Mouse (Mus musculus) heart, embryonic 12.5 days (tissue): ENCODE results near the gene Olfr1280. TPM values are rescaled to one million over a fixed set of nuclear protein-coding genes. Genes with fewer than 3 reads are reported as not detected.
"Not testable (repeated sequence)": the region's sequence is repeated elsewhere in the genome, so short reads cannot be mapped to it uniquely, and the experiment has no call there.

Source experiments
- ATAC-seq: fragments of 200-750 bp; cut with Nextera tagmentation; 2 replicates; pipeline ENCODE4 v1.8.0; 2017; ENCODE audit warnings: moderate TSS enrichment, moderate library complexity; ENCODE audit not compliant: insufficient number of reproducible peaks, low FRiP score
- H3K27ac ChIP-seq: fragments of 300-500 bp; sonication (generic); 2 replicates; pipeline ENCODE4 v1.5.1; 2016; ENCODE audit warnings: mild to moderate bottlenecking, moderate library complexity; ENCODE audit not compliant: poor library complexity, severe bottlenecking
- H3K27me3 ChIP-seq: fragments of 300-500 bp; sonication (generic); replicated peaks from 2 replicates; pipeline ENCODE4 v1.6.1; 2016; ENCODE audit warnings: mild to moderate bottlenecking, moderate library complexity
- H3K36me3 ChIP-seq: fragments of 300-500 bp; sonication (generic); 2 replicates; pipeline ENCODE4 v1.6.1; 2016; ENCODE audit warnings: mild to moderate bottlenecking, moderate library complexity
- H3K4me1 ChIP-seq: fragments of 300-500 bp; sonication (generic); replicated peaks from 2 replicates; pipeline ENCODE4 v1.6.1; 2016; ENCODE audit warnings: mild to moderate bottlenecking
- H3K4me2 ChIP-seq: fragments of 300-500 bp; sonication (generic); 2 replicates; pipeline ENCODE4 v1.6.1; 2016; ENCODE audit warnings: mild to moderate bottlenecking, moderate library complexity
- H3K4me3 ChIP-seq: fragments of 300-500 bp; sonication (generic); 2 replicates; pipeline ENCODE4 v1.5.1; 2016; ENCODE audit warnings: mild to moderate bottlenecking
- H3K9ac ChIP-seq: fragments of 300-500 bp; sonication (generic); 2 replicates; pipeline ENCODE4 v1.6.1; 2016; ENCODE audit warnings: mild to moderate bottlenecking, moderate library complexity
- H3K9me3 ChIP-seq: fragments of 300-500 bp; sonication (generic); replicated peaks from 2 replicates; pipeline ENCODE4 v1.6.1; 2016; ENCODE audit warnings: mild to moderate bottlenecking, moderate library complexity
- WGBS: fragments of 180-500 bp; shearing (Covaris S2); methylation state at CpG from one replicate; pipeline ENCODE4 v1.1.7; 2016; 5-methylcytosine and 5-hydroxymethylcytosine counted together
- polyA plus RNA-seq: library from polyadenylated mRNA; unstranded; fragments of >200 nt; fragmentation: Nextera tagmentation; extraction: Ambion mirVana; gene quantifications from 2 replicates; pipeline ENCODE4 v1.2.1, GENCODE M21; 2016

The Olfr1280 gene
- not detected in 2 replicates for polyA plus RNA-seq

GRCm38 (mm10) chr2:111313717-111314116 lies at the start of gene Olfr1280:
Gene Olfr1280 (plus strand): TSS chr2:111314017.
- H3K27ac ChIP-seq, result no peak within 1 kb of the TSS
- no peak within 1 kb of the TSS for H3K4me2 ChIP-seq
- H3K27me3 ChIP-seq, result no peaks in the 10 kb centered on the region
- H3K36me3 ChIP-seq, result no peaks in the 10 kb centered on the region
- H3K4me1 ChIP-seq, result no peaks in the 10 kb centered on the region
- H3K9me3 ChIP-seq, result no peaks in the 10 kb centered on the region
- no peak for ATAC-seq
- no peak within 1 kb of the TSS for H3K4me3 ChIP-seq
- no peak within 1 kb of the TSS for H3K9ac ChIP-seq

- H3K4me3 ChIP-seq, result no peak within 1 kb of the TSS
- WGBS, result 77% methylated on average over 2 of the region's 2 CpGs
Measured at GRCm38 (mm10) chr2:111274006-111274405, 39.8 kb upstream of the Olfr1280 start, which contains the start of gene Olfr1277. Gene Olfr1277 (minus strand): TSS chr2:111274106.

GRCm38 (mm10) chr2:111289836-111290235 lies 24.0 kb upstream of the Olfr1280 start, which contains the start of gene Olfr1278:
Gene Olfr1278 (plus strand): TSS chr2:111290136.
- Histone ChIP-seq H3K9ac (no peak within 1 kb of the TSS), H3K4me3 (no peak within 1 kb of the TSS), H3K36me3 (no peaks in the 10 kb centered on the region), H3K4me2 (no peak within 1 kb of the TSS), H3K9me3 (no peaks in the 10 kb centered on the region), H3K4me1 (no peaks in the 10 kb centered on the region), H3K27ac (no peak within 1 kb of the TSS), H3K27me3 (no peaks in the 10 kb centered on the region)
- no peak for ATAC-seq

More at GRCm38 (mm10) chr2:111274006-111274405, 39.8 kb upstream of the Olfr1280 start, which contains the start of gene Olfr1277:
- ATAC-seq, result no peak
- Histone ChIP-seq H3K4me2 (no peak within 1 kb of the TSS), H3K27ac (no peak within 1 kb of the TSS), H3K9ac (no peak within 1 kb of the TSS), H3K9me3 (no peaks in the 10 kb centered on the region; the same call in 1 of the 2 replicates), H3K4me1 (no peaks in the 10 kb centered on the region), H3K27me3 (no peaks in the 10 kb centered on the region), H3K36me3 (no peaks in the 10 kb centered on the region)

GRCm38 (mm10) chr2:111298541-111298940 lies 15.3 kb upstream of the Olfr1280 start:
- no peak overlapping the region for H3K4me2 ChIP-seq
- H3K4me3 ChIP-seq, result no peak overlapping the region
- no peak overlapping the region for H3K27ac ChIP-seq
- no peak for ATAC-seq
- H3K36me3 ChIP-seq, result no peaks in the 10 kb centered on the region
- no peak overlapping the region for H3K9ac ChIP-seq
- no peaks in the 10 kb centered on the region for H3K9me3 ChIP-seq
- no peaks in the 10 kb centered on the region for H3K4me1 ChIP-seq
- no peaks in the 10 kb centered on the region for H3K27me3 ChIP-seq

- Histone ChIP-seq H3K9ac (no peak within 1 kb of the TSS), H3K36me3 (no peaks in the 10 kb centered on the region), H3K27ac (no peak within 1 kb of the TSS), H3K4me1 (no peaks in the 10 kb centered on the region), H3K9me3 (no peaks in the 10 kb centered on the region), H3K27me3 (no peaks in the 10 kb centered on the region), H3K4me3 (no peak within 1 kb of the TSS), H3K4me2 (no peak within 1 kb of the TSS)
- no peak for ATAC-seq
Measured at GRCm38 (mm10) chr2:111300374-111300773, 13.4 kb upstream of the Olfr1280 start, which contains the start of gene Olfr1279. Gene Olfr1279 (plus strand): TSS chr2:111300635.

GRCm38 (mm10) chr2:111326220-111326619 lies 12.4 kb downstream of the Olfr1280 start, which contains the start of gene Olfr1281:
Gene Olfr1281 (plus strand): TSS chr2:111326520.
- 61% methylated on average over 2 of the region's 2 CpGs for WGBS
- no peak for ATAC-seq
- H3K9me3 ChIP-seq, result no peaks in the 10 kb centered on the region
- H3K27ac ChIP-seq, result no peak within 1 kb of the TSS
- H3K36me3 ChIP-seq, result no peaks in the 10 kb centered on the region
- H3K4me1 ChIP-seq, result no peaks in the 10 kb centered on the region
- no peak within 1 kb of the TSS for H3K9ac ChIP-seq
- no peak within 1 kb of the TSS for H3K4me3 ChIP-seq
- H3K4me2 ChIP-seq, result no peak within 1 kb of the TSS
- no peaks in the 10 kb centered on the region for H3K27me3 ChIP-seq

- not testable (repeated sequence) for H3K27ac ChIP-seq, H3K27me3 ChIP-seq, H3K4me3 ChIP-seq, ATAC-seq, H3K9me3 ChIP-seq, H3K4me1 ChIP-seq, H3K36me3 ChIP-seq, H3K4me2 ChIP-seq, H3K9ac ChIP-seq
- 76% methylated on average over 5 of the region's 5 CpGs for WGBS
Measured at GRCm38 (mm10) chr2:111333721-111334120, 19.9 kb downstream of the Olfr1280 start.

GRCm38 (mm10) chr2:111335976-111336375 lies 22.2 kb downstream of the Olfr1280 start, which contains the start of gene Olfr1282:
Gene Olfr1282 (minus strand): TSS chr2:111336076.
- WGBS, result 61% methylated on average over 2 of the region's 2 CpGs

GRCm38 (mm10) chr2:111366490-111366889 lies 52.7 kb downstream of the Olfr1280 start, which contains the start of gene Olfr1283:
Gene Olfr1283 (plus strand): TSS chr2:111366790.
- Histone ChIP-seq H3K27me3 (no peaks in the 10 kb centered on the region), H3K36me3 (no peaks in the 10 kb centered on the region), H3K27ac (no peak within 1 kb of the TSS), H3K9ac (no peak within 1 kb of the TSS), H3K4me2 (no peak within 1 kb of the TSS), H3K4me3 (no peak within 1 kb of the TSS), H3K9me3 (no peaks in the 10 kb centered on the region; the same call in 1 of the 2 replicates), H3K4me1 (no peaks in the 10 kb centered on the region)
- ATAC-seq, result no peak
- WGBS, result 69% methylated on average over 2 of the region's 2 CpGs

More at GRCm38 (mm10) chr2:111335976-111336375, 22.2 kb downstream of the Olfr1280 start, which contains the start of gene Olfr1282:
- Histone ChIP-seq H3K9me3 (no peaks in the 10 kb centered on the region), H3K27ac (no peak within 1 kb of the TSS), H3K4me1 (no peaks in the 10 kb centered on the region), H3K9ac (no peak within 1 kb of the TSS), H3K27me3 (no peaks in the 10 kb centered on the region), H3K36me3 (no peaks in the 10 kb centered on the region), H3K4me3 (no peak within 1 kb of the TSS), H3K4me2 (no peak within 1 kb of the TSS)
- ATAC-seq, result no peak

- H3K9me3 ChIP-seq, result no peaks in the 10 kb centered on the region
- H3K27me3 ChIP-seq, result no peaks in the 10 kb centered on the region
- H3K4me1 ChIP-seq, result no peaks in the 10 kb centered on the region
- WGBS, result 84% methylated on average over 1 of the region's 1 CpGs
- no peak within 1 kb of the TSS for H3K4me2 ChIP-seq
- no peak within 1 kb of the TSS for H3K4me3 ChIP-seq
- no peak for ATAC-seq
- no peak within 1 kb of the TSS for H3K9ac ChIP-seq
- H3K27ac ChIP-seq, result no peak within 1 kb of the TSS
- no peaks in the 10 kb centered on the region for H3K36me3 ChIP-seq
Measured at GRCm38 (mm10) chr2:111375222-111375621, 61.4 kb downstream of the Olfr1280 start, which contains the start of gene Olfr1284. Gene Olfr1284 (plus strand): TSS chr2:111375522.
